Mouse (Mus musculus) heart, adult 2 months (tissue): ENCODE measurements around the gene Wls. TPM values are rescaled to one million over a fixed set of nuclear protein-coding genes. Genes with fewer than 3 reads are reported as not detected.

Source experiments
- DNase-seq, 2 experiments: peaks; one replicate each; pipeline ENCODE4 v3.0.0; 2021
- H3K27ac ChIP-seq: fragments of 200-600 bp; 2 replicates; pipeline ENCODE4 v1.8.1; 2022
- H3K27me3 ChIP-seq: fragments of 200-500 bp; 2 replicates; pipeline ENCODE4 v1.6.1; 2012; ENCODE audit warnings: mild to moderate bottlenecking, low read length, inconsistent platforms, mixed read lengths; ENCODE audit not compliant: control insufficient read depth, insufficient read depth
- H3K36me3 ChIP-seq: fragments of 200-500 bp; 2 replicates; pipeline ENCODE4 v1.6.1; 2012; ENCODE audit warnings: low read length, inconsistent platforms; ENCODE audit not compliant: control insufficient read depth, insufficient read depth
- H3K4me1 ChIP-seq: fragments of 200-500 bp; 2 replicates; pipeline ENCODE4 v1.6.1; 2011; ENCODE audit warnings: low read length; ENCODE audit not compliant: control insufficient read depth, insufficient read depth
- H3K4me3 ChIP-seq: fragments of 200-600 bp; 2 replicates; pipeline ENCODE4 v1.8.1; 2022
- H3K79me2 ChIP-seq: fragments of 200-500 bp; replicated peaks from 2 replicates; pipeline ENCODE4 v1.6.1; 2012; ENCODE audit warnings: mild to moderate bottlenecking, inconsistent platforms, low read length, moderate library complexity, mixed read lengths; ENCODE audit not compliant: control insufficient read depth, insufficient read depth
- H3K9ac ChIP-seq: fragments of 200-500 bp; 2 replicates; pipeline ENCODE4 v1.6.1; 2012; ENCODE audit warnings: low read depth, mild to moderate bottlenecking, control low read depth, inconsistent platforms, low read length, mixed read lengths
- CTCF ChIP-seq: fragments of 200-600 bp; IDR thresholded peaks from 2 replicates; pipeline ENCODE4 v1.8.1; 2022; ENCODE audit warnings: antibody characterized with exemption, mild to moderate bottlenecking, moderate library complexity
- EP300 ChIP-seq: fragments of 200-500 bp; IDR thresholded peaks from 2 replicates; pipeline ENCODE4 v1.6.1; 2011; ENCODE audit warnings: low read depth, low read length, control low read depth; ENCODE audit not compliant: insufficient read depth
- POLR2A ChIP-seq: fragments of 200-500 bp; IDR thresholded peaks from 2 replicates; pipeline ENCODE4 v1.6.1; 2011; ENCODE audit warnings: mild to moderate bottlenecking, low read depth, low read length, control low read depth; ENCODE audit not compliant: insufficient read depth
- WGBS: fragments of 180-500 bp; shearing (Covaris S2); methylation state at CpG from one replicate; pipeline ENCODE4 v1.1.7; 2018; 5-methylcytosine and 5-hydroxymethylcytosine counted together
- intact Hi-C: fragments of 180-260 bp; cut with DNase I; formaldehyde crosslinking; loops from one replicate; pipeline ENCODE4 v1.15.1; 2025
- polyA plus RNA-seq: library from polyadenylated mRNA; depleted of rRNA; stranded (reverse); fragments of >200 nt; gene quantifications from 2 replicates; pipeline ENCODE4 v1.2.3, GENCODE M21; 2012; rRNA removed
- total RNA-seq, 2 experiments: library from RNA; stranded (reverse); gene quantifications; 2 replicates each; pipeline ENCODE4 v1.2.3; 2021

Wls gene
- total and polyA plus RNA-seq, 3 experiments: 26.2 to 39.0 (median 37.7) TPM

GRCm38 (mm10) chr3:159885781-159886400, 46.4 kb downstream of the Wls start:
- Histone ChIP-seq H3K27ac (no peak overlapping the region), H3K4me3 (no peak overlapping the region), H3K9ac (no peak overlapping the region), H3K4me1 (peaks cover 8% of the 10 kb centered on the region), H3K27me3 (no peaks in the 10 kb centered on the region), H3K79me2 (no peaks in the 10 kb centered on the region; the same call in 1 of the 2 replicates), H3K36me3 (peaks cover 17% of the 10 kb centered on the region)
- WGBS: 0% methylated on average over 1 of the region's 1 CpGs
- TF ChIP-seq EP300: no peak
- no peak for TF ChIP-seq POLR2A
- no peak for TF ChIP-seq CTCF
- intact Hi-C loops: loop anchor here (2.0 kb wide), 1 partner anchor 45 kb away; no protein-coding TSS in a partner anchor
- DNase-seq: no peak

DNA sequence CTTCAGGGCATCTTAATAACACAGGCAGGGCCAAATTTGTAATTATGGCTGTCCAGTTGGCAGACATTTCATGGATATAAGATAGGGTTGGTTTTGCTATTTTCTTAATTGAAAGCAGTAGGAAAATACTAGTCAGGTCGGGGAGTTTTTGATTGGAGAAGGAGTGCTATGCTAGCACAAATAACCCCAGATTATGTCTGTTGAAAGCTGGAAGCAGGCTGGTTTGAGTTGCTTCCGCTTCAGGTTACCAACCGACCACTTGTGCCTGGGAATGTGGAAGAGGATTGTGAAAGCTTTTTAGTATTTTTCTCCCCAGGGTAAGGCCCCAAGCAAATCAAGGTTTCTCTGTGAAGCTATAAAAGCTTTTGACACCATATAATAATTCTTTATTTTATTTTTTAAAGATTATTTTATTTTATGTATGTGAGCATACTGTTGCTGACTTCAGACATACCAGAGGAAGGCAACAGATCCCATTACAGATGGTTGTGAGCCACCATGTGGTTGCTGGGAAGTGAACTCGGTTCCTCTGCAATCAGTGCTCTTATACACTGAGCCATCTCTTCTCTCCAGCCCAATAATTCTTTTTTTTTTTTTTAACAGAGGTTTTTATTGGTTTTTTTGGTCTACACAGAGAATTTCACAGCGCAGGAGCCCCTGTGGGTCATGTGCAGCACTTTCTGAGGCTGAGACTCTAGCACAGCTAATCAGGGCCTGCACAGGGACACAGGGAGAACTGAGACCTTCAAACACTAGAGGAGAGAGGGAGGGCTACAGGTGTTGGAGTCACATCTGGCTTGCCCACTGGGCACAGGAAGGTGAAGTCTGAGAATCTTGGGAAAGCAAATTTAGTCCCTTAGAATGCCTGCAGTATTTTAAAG, 50.9 kb downstream of the Wls start:
- Histone ChIP-seq H3K27ac (no peak overlapping the region), H3K9ac (no peak overlapping the region), H3K79me2 (no peaks in the 10 kb centered on the region), H3K36me3 (peaks cover 9% of the 10 kb centered on the region), H3K4me1 (peaks cover under 1% of the 10 kb centered on the region), H3K27me3 (no peaks in the 10 kb centered on the region), H3K4me3 (no peak overlapping the region)
- DNase-seq: no peak
- TF ChIP-seq POLR2A (no peak), CTCF (no peak), EP300 (no peak)
- WGBS: 77% methylated on average over 5 of the region's 5 CpGs
- intact Hi-C loops: no loop called here

DNA sequence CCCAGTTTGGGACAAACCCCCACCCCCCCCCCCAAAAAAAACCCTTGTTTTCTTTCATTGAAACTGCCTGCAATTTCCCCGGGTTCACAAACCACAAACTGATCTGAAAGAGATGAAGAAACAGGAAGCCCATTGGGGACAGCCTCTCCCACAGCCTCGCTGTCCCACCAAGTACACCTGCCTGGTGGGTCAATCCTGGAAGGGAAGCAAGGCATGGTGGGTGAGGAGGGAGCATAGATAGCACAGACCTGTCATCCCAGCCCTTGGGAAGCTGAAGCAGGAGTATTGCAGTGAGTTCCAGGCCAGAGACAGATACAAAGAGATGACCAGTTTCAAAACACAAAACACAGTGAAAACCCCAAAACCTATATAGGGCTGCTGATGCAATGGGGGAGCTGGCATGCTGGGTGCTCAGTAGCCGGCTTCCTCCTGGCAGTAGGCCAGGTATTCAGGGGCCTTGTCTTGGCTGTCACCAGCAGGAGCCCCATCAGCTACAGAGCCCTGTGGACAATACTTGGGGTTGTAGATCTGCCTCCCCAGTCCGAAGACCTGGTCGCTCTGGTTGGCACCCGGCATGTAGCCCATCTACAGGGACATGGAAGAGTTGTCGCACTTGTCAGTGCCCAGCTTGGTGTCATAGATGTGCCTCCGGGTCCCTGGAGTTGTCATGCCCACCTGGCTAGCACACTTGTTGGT, 51.7 kb downstream of the Wls start:
- WGBS: 86% methylated on average over 8 of the region's 8 CpGs
- no peak for TF ChIP-seq CTCF
- no peak for TF ChIP-seq POLR2A
- TF ChIP-seq EP300: no peak
- intact Hi-C loops: no loop called here

DNA sequence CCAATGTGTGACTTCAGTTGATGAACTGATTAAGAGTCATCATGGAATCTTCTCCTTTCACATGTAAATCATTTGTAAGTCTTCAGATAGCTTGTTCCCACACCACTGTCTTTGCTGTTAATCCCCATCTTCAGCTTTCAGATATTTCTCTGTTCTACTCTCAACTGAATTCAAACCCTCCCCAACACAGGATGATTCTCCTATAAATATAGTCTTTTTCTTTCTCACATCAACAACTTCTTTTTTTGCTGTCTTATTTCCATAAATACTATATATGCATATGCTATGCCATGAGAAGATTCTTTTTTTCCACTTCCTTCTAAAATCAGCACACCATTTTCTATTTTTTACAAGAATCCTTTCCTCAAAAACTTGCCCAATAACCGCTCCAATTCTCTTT, 67.9 kb downstream of the Wls start:
- Histone ChIP-seq H3K27me3 (no peaks in the 10 kb centered on the region), H3K27ac (no peak overlapping the region), H3K9ac (no peak overlapping the region), H3K4me1 (no peaks in the 10 kb centered on the region), H3K36me3 (no peaks in the 10 kb centered on the region), H3K79me2 (no peaks in the 10 kb centered on the region), H3K4me3 (no peak overlapping the region)
- intact Hi-C loops: no loop called here
- no peak for DNase-seq
- TF ChIP-seq CTCF: no peak
- TF ChIP-seq POLR2A: no peak
- no peak for TF ChIP-seq EP300
- 98% methylated on average over 1 of the region's 1 CpGs for WGBS

More for the DNA sequence above, 51.7 kb downstream of the Wls start:
- H3K36me3 ChIP-seq: peaks cover 3% of the 10 kb centered on the region
- no peak overlapping the region for H3K4me3 ChIP-seq
- no peaks in the 10 kb centered on the region for H3K79me2 ChIP-seq
- no peak for DNase-seq
- H3K27me3 ChIP-seq: no peaks in the 10 kb centered on the region
- H3K4me1 ChIP-seq: no peaks in the 10 kb centered on the region; the same call in none of the 2 replicates
- no peak overlapping the region for H3K27ac ChIP-seq
- no peak overlapping the region for H3K9ac ChIP-seq

GRCm38 (mm10) chr3:159917328-159918090, 78.0 kb downstream of the Wls start:
- Histone ChIP-seq H3K27me3 (no peaks in the 10 kb centered on the region), H3K27ac (no peak overlapping the region), H3K4me1 (no peaks in the 10 kb centered on the region), H3K36me3 (no peaks in the 10 kb centered on the region; the same call in 1 of the 2 replicates), H3K9ac (no peak overlapping the region), H3K79me2 (no peaks in the 10 kb centered on the region; the same call in 1 of the 2 replicates), H3K4me3 (no peak overlapping the region)
- WGBS: 66% methylated on average over 2 of the region's 2 CpGs
- no peak for DNase-seq
- no peak for TF ChIP-seq CTCF
- TF ChIP-seq POLR2A: no peak
- TF ChIP-seq EP300: no peak
- intact Hi-C loops: no loop called here

Other genes starting within 250 kb of the Wls start
- not detected for gene Rpe65, start 240.5 kb upstream of the Wls start, total RNA-seq
- gene Rpe65, start 240.5 kb upstream of the Wls start, polyA plus RNA-seq: not detected in 2 replicates